12 mouse cellular contexts compared by ENCODE assay signal in the genomic region with DNA sequence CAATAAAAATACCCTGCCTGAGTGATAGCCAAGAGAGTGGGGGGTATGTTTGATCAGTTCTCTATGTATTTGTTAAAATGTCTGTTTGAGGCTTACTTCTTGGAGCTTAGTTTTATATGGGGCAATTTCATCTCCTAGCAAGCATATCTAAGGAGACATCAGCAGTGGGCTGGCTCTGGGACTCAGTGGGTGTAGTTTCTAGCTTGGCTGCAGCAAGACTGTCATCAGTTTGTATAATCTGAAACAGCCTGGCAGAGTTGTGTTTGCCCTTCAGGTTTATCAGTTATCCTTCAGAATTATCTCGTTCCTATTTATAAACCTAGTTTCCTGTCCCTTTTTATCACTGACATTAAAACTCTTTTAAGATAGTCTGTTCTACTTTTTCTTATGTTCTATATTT.
"Had no signal": no experiment of that assay in that cellular context is flagged by ENCODE, and none has a peak within 500 bp of the region (broad histone marks: within the 10 kb centered on the region; RNA-seq: fewer than 3 reads in every experiment).

No protein-coding gene starts in this region.

- H3K9ac ChIP-seq: liver, embryonic 15.5 days; neural tube, embryonic 12.5 days had no signal

- H3K4me3 ChIP-seq: left cerebral cortex, adult 2 months; limb, embryonic 10.5 days; liver, embryonic 15.5 days; neural tube, embryonic 12.5 days had no signal

- H3K4me2 ChIP-seq: liver, embryonic 11.5 days; liver, embryonic 15.5 days; neural tube, embryonic 12.5 days had no signal

- H3K27me3 ChIP-seq: liver, embryonic 15.5 days; neural tube, embryonic 12.5 days had no signal

- H3K27ac ChIP-seq: left cerebral cortex, adult 2 months; limb, embryonic 10.5 days; liver, embryonic 15.5 days; neural tube, embryonic 12.5 days; stomach, postnatal 0 days had no signal

- DNase-seq: kidney, postnatal 14 days; lung, adult 2 months; lung, postnatal 36 days; midbrain, embryonic 14.5 days; thymus, postnatal 4 days had no signal

- H3K4me1 ChIP-seq: limb, embryonic 10.5 days; liver, embryonic 15.5 days; neural tube, embryonic 12.5 days had no signal

- H3K36me3 ChIP-seq: limb, embryonic 10.5 days; liver, embryonic 15.5 days; neural tube, embryonic 12.5 days had no signal

- ATAC-seq: lung, postnatal 0 days had no signal

- H3K9me3 ChIP-seq: limb, embryonic 10.5 days; liver, embryonic 15.5 days; neural tube, embryonic 12.5 days had no signal
